Mouse (Mus musculus): Measurements from ENCODE around the gene Acsl3. TPM values are rescaled to one million over a fixed set of nuclear protein-coding genes. Genes with fewer than 3 reads are reported as not detected.
A peak's percentile ranks its signal among the peaks of the same experiment; 100 is the strongest.

Acsl3 gene
- polyA plus RNA-seq, 1 experiment from 2014 or later = 87.1 TPM

DNA sequence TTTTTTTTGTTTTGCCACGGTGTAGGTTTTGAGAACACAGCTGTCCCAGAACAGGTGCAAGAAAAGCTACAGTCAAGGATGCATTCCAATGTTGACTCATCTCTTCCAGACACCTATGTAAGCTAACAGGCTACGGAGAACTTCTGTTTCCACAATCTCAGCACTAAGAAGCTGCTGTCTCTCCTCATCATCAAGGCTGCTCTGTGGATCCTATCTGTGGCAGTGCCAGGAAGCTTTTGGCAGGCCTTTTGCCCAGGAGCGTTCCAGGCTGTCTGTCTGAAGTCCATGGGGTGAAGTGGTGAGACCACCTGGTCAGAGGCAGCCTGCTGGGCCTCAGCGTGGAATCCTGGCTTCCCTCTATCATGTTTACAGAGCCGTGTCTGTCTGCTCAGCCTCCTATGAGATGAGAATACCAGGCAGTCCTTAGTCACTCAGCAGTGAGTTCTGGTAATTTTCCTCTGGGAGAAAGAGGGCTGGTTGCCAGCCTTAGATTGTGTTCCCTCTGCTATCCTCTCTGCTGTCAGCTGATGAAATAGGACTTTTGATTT is 87.7 kb downstream of the Acsl3 start:
- Histone ChIP-seq H3K4me2 (ENCODE audit: low read depth, low read length) (no peak overlapping the region), H3K27me3 (ENCODE audit: control insufficient read depth, insufficient read depth, low read length) (no peaks in the 10 kb centered on the region), H3K9ac (ENCODE audit: low read length) (no peak overlapping the region), H3K4me1 (ENCODE audit: control insufficient read depth, insufficient read depth, low read length) (peaks cover 9% of the 10 kb centered on the region), H3K36me3 (ENCODE audit: control insufficient read depth, insufficient read depth) (no peaks in the 10 kb centered on the region), H3K27ac (ENCODE audit: low read length) (peak overlapping the region; percentile 88), H3K4me3 (ENCODE audit: low read length) (no peak overlapping the region), H3K9me3 (replicated peaks; ENCODE audit: control insufficient read depth, low read length) (peaks cover 2% of the 10 kb centered on the region; the same call in 1 of the 2 replicates)
- peak; percentile 90 for ATAC-seq (replicated peaks; ENCODE audit: extremely low read depth, insufficient read depth, low FRiP score)
- 20% methylated on average over 5 of the region's 5 CpGs for WGBS

Other genes starting within 250 kb of the Acsl3 start
- gene Farsb, start 168.9 kb upstream of the Acsl3 start, polyA plus RNA-seq (2015; fragmentation: Nextera tagmentation; extraction: Ambion mirVana) = 99.0 and 105 TPM in 2 replicates
- 0.34 TPM in 1 of 2 replicates, not detected in the other for gene Mogat1, start 146.8 kb upstream of the Acsl3 start, polyA plus RNA-seq (2015; fragmentation: Nextera tagmentation; extraction: Ambion mirVana)
- not detected in 2 replicates for gene BC035947, start 145.7 kb upstream of the Acsl3 start, polyA plus RNA-seq (2015; fragmentation: Nextera tagmentation; extraction: Ambion mirVana)
- 1.8 and 2.2 TPM in 2 replicates for gene Utp14b, start 213 bp downstream of the Acsl3 start, polyA plus RNA-seq (2015; fragmentation: Nextera tagmentation; extraction: Ambion mirVana)
- gene Kcne4, start 158.9 kb downstream of the Acsl3 start, polyA plus RNA-seq (2015; fragmentation: Nextera tagmentation; extraction: Ambion mirVana) = 4.2 and 5.3 TPM in 2 replicates